Mouse (Mus musculus): ENCODE measurements around the gene Cep95.

DNA sequence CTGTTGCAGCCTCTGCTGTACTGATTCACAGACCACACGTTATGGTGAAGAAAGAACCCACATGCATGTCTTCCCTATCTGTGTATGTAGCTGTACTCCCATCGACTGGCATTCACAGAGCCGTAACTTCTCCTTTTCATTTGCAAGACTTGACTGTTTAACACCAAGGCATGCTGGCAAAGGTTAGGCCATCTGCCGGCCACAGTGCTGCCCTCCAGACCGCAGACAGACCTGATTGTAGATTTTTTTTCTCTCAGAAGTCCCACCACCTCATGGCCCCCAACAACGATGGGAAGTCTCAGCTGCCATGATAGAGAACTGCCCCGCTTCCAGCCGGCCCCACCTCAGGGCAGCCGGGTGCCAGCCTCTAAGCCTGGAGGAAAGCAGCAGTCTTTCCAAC, 30.5 kb downstream of the Cep95 start:
- no peak for TF ChIP-seq CTCF (IDR thresholded peaks at IDR 0.05; ENCODE audit: low read depth, low read length)
- no peak for TF ChIP-seq TAL1 (conservative IDR thresholded peaks at IDR 0.05; ENCODE audit: low read depth, low read length)
- TF ChIP-seq GATA1 (IDR thresholded peaks at IDR 0.05; ENCODE audit: borderline replicate concordance, low read length) = no peak

All from G1E (cell line).